Mouse (Mus musculus) forebrain, embryonic 13.5 days (tissue): ENCODE data around the gene Hmga2. TPM values are rescaled to one million over a fixed set of nuclear protein-coding genes. Genes with fewer than 3 reads are reported as not detected.
"Not testable (repeated sequence)": the region's sequence is repeated elsewhere in the genome, so short reads cannot be mapped to it uniquely, and the experiment has no call there.

Experiments used
- ATAC-seq: fragments of 200-750 bp; cut with Nextera tagmentation; 2 replicates; pipeline ENCODE4 v1.8.0; 2017
- H3K27ac ChIP-seq: fragments of 300-500 bp; sonication (generic); 2 replicates; pipeline ENCODE4 v1.5.1; 2015; ENCODE audit warnings: inconsistent platforms, mild to moderate bottlenecking, moderate library complexity
- H3K27me3 ChIP-seq: fragments of 300-500 bp; sonication (generic); 2 replicates; pipeline ENCODE4 v1.6.1; 2015; ENCODE audit warnings: mild to moderate bottlenecking, inconsistent platforms
- H3K36me3 ChIP-seq: fragments of 300-500 bp; sonication (generic); 2 replicates; pipeline ENCODE4 v1.6.1; 2015; ENCODE audit warnings: mild to moderate bottlenecking, inconsistent platforms; ENCODE audit not compliant: poor library complexity, severe bottlenecking
- H3K4me1 ChIP-seq: fragments of 300-500 bp; sonication (generic); 2 replicates; pipeline ENCODE4 v1.6.1; 2015; ENCODE audit warnings: inconsistent platforms
- H3K4me2 ChIP-seq: fragments of 300-500 bp; sonication (generic); 2 replicates; pipeline ENCODE4 v1.6.1; 2015; ENCODE audit warnings: inconsistent platforms, mild to moderate bottlenecking, moderate library complexity
- H3K4me3 ChIP-seq: fragments of 300-500 bp; sonication (generic); 2 replicates; pipeline ENCODE4 v1.5.1; 2015; ENCODE audit warnings: mild to moderate bottlenecking, inconsistent platforms
- H3K9ac ChIP-seq: fragments of 300-500 bp; sonication (generic); 2 replicates; pipeline ENCODE4 v1.6.1; 2015; ENCODE audit warnings: mild to moderate bottlenecking, inconsistent platforms
- H3K9me3 ChIP-seq: fragments of 300-500 bp; sonication (generic); replicated peaks from 2 replicates; pipeline ENCODE4 v1.6.1; 2016; ENCODE audit warnings: inconsistent platforms
- whole genome bisulfite sequencing: fragments of 180-500 bp; shearing (Covaris S2); methylation state at CpG from one replicate; pipeline ENCODE4 v1.1.7; 2015; 5-methylcytosine and 5-hydroxymethylcytosine counted together
- polyA plus RNA-seq: library from polyadenylated mRNA; unstranded; fragments of >200 nt; fragmentation: Nextera tagmentation; extraction: Ambion mirVana; gene quantifications from 2 replicates; pipeline ENCODE4 v1.2.1, GENCODE M21; 2015

Gene Hmga2
- polyA plus RNA-seq, 1 experiment from 2014 or later = 12.1 TPM

DNA sequence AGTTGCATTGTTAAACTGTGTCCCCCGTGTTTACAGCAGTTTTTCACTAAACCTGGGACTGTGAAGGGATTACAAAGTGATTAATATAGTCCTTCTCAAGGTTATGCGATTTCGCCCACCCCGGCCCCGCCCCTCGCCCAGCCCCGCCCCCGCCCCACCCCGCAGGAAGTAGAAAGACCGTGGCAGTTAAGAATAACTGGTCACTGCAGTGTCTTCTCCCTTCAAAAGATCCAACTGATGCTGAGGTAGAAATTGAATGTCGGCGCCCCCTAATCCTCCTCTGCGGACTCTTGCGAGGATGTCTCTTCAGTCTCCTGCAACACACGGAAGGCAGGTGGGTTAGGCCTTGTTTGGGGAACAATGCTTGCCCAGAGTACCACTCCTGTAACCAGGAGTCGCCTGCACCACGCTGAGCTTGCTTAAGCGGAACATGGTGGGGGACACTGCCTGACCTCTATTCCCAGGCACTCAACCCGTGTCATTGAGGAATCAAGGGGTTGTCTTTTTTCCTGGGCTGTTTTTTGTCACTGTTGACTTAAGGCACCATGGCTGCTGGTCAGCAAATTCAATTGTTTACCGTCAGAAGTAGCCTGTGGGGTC is 112.2 kb downstream of the Hmga2 start:
- Histone ChIP-seq H3K4me3 (no peak overlapping the region), H3K4me1 (peaks cover 19% of the 10 kb centered on the region), H3K9ac (no peak overlapping the region), H3K4me2 (no peak overlapping the region), H3K36me3 (no peaks in the 10 kb centered on the region), H3K9me3 (no peaks in the 10 kb centered on the region), H3K27me3 (no peaks in the 10 kb centered on the region), H3K27ac (no peak overlapping the region)
- WGBS = 63% methylated on average over 20 of the region's 20 CpGs
- no peak for ATAC-seq

DNA sequence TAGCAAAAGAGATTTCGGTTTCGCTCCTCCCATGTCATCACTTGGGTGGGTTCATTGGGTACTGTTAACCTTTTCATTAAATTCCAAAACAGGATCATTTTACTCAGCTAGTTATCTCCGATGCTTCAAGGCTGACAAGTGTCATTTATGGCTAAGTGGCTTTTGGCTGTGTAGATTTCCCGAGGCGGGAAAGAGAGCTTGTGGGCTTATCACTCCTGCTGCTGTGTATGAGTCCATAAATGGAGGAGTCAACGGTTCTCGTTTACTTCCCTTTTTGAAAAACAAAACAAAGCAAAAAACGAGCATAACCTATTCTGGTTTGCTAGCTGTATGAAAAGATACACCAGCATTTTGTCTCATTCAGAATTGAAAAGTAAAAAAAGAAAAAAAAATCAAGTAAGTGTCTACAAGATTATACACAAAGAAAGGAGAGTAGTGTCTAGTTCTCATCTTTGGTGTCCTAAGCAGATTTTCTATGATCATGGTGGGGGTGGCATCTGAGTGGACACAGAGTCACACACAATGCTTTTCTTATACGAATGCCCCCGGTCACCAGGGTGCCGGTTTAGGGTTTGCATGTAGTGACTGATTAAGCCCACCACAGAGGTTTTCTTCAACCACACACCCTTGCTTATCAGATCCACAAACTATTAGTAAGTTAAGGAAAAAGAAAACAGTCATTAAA is 112.8 kb downstream of the Hmga2 start:
- WGBS = 79% methylated on average over 11 of the region's 11 CpGs
- not testable (repeated sequence) for H3K4me2 ChIP-seq, H3K27me3 ChIP-seq, H3K36me3 ChIP-seq, H3K9ac ChIP-seq, H3K9me3 ChIP-seq, ATAC-seq, H3K27ac ChIP-seq, H3K4me3 ChIP-seq
- peaks cover 19% of the 10 kb centered on the region for H3K4me1 ChIP-seq

DNA sequence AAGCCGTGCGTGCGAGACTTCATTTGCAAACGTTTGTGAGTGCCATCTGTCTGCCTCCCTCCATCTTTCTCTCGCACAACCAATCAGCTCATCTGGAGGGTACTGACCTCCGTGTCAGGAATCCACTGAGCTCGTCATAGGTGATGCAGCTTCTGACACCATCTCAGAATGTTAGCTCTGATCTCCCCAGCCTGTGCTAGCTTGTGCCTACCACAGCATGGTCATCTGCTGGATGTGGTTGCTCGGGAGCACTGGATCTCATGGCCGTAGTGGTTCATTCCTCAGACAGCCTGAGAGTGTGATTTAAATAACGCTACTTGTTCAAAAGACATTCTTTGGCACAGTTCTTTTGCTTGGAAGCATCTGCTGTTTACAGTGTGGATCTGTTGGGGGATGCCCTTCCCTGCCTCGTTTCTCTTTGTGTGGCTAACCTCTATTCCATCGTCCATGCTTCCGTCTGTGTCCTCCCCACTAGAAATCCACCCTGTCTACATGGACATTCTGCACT is 121.7 kb downstream of the Hmga2 start:
- Histone ChIP-seq H3K4me3 (no peak overlapping the region), H3K9me3 (no peaks in the 10 kb centered on the region), H3K27me3 (no peaks in the 10 kb centered on the region), H3K27ac (no peak overlapping the region), H3K36me3 (no peaks in the 10 kb centered on the region), H3K9ac (no peak overlapping the region), H3K4me2 (no peak overlapping the region), H3K4me1 (peaks cover 6% of the 10 kb centered on the region; the same call in 1 of the 2 replicates)
- ATAC-seq = 0 out of 2 replicates have a peak, but pooled peaks have one; percentile 33
- WGBS = 71% methylated on average over 13 of the region's 13 CpGs

GRCm38 (mm10) chr10:120345325-120345724 is 130.9 kb downstream of the Hmga2 start:
- Histone ChIP-seq H3K9ac (no peak overlapping the region), H3K4me1 (peaks cover 19% of the 10 kb centered on the region), H3K27me3 (peaks cover 12% of the 10 kb centered on the region), H3K36me3 (no peaks in the 10 kb centered on the region), H3K4me2 (no peak overlapping the region; the same call in 1 of the 2 replicates), H3K9me3 (no peaks in the 10 kb centered on the region), H3K4me3 (no peak overlapping the region), H3K27ac (0 out of 2 replicates have a peak overlapping the region, but pooled peaks have one; percentile 10)
- peak; percentile 43; the same call in 1 of the 2 replicates for ATAC-seq
- WGBS = 30% methylated on average over 6 of the region's 6 CpGs

GRCm38 (mm10) chr10:120344558-120345318 is 131.5 kb downstream of the Hmga2 start:
- no peaks in the 10 kb centered on the region for H3K36me3 ChIP-seq
- 10% methylated on average over 16 of the region's 16 CpGs for WGBS
- no peak overlapping the region for H3K4me3 ChIP-seq
- peak overlapping the region; percentile 10; the same call in 1 of the 2 replicates for H3K27ac ChIP-seq
- peak; percentile 86; the same call in 1 of the 2 replicates for ATAC-seq
- H3K9ac ChIP-seq = no peak overlapping the region
- peak overlapping the region; percentile 29; the same call in 1 of the 2 replicates for H3K4me2 ChIP-seq
- H3K27me3 ChIP-seq = peaks cover 12% of the 10 kb centered on the region
- peaks cover 21% of the 10 kb centered on the region for H3K4me1 ChIP-seq
- no peaks in the 10 kb centered on the region for H3K9me3 ChIP-seq

GRCm38 (mm10) chr10:120339906-120340305 is 136.4 kb downstream of the Hmga2 start:
- H3K4me1 ChIP-seq = peaks cover 20% of the 10 kb centered on the region
- H3K27me3 ChIP-seq, ATAC-seq, H3K9ac ChIP-seq, H3K9me3 ChIP-seq, H3K36me3 ChIP-seq, H3K4me2 ChIP-seq, H3K4me3 ChIP-seq, H3K27ac ChIP-seq: not testable (repeated sequence)
- 64% methylated on average over 2 of the region's 2 CpGs for WGBS

DNA sequence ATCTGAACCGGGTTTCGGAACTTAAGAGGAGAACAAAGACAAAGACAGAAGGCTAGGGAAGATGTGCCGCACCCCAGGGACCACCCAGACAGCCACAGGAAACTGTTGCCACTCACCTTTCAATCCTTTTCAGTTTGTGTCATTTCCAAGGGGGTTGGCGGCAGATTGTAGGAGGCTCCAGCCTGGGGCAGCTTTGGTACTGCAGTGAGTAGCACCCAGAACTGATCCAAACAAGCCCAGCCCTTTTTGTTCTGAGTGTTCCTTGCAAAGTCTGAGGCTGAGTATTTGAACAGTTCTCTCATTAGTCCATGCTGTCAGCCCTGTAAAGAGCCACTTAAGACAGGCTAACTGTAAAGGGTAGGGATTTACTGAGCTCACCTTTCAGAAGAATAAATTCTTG is 136.9 kb downstream of the Hmga2 start:
- ATAC-seq = no peak

DNA sequence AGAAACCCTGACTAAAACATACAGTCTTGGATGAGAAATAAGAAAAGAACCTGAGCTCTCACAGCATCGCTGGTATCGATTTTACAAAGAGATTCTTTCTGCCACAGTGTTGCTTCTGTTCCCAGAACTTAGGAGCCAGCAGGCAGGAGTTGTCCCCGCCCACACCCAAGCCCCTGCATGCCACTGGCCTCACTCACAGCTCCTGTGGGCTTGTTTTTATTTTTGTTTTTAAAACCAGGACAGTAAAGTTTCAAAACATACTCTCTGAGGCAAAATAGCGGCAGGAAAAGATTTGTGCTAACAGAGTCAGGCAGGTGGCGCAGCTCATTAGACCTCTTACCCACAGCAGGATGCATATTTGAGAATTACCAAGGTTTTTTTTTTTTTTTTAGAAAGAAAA is 137.4 kb downstream of the Hmga2 start:
- Histone ChIP-seq H3K27ac (no peak overlapping the region), H3K27me3 (no peaks in the 10 kb centered on the region; the same call in 1 of the 2 replicates), H3K4me2 (no peak overlapping the region), H3K4me1 (peaks cover 10% of the 10 kb centered on the region; the same call in 1 of the 2 replicates), H3K4me3 (no peak overlapping the region), H3K36me3 (no peaks in the 10 kb centered on the region), H3K9me3 (no peaks in the 10 kb centered on the region), H3K9ac (no peak overlapping the region)
- 39% methylated on average over 5 of the region's 5 CpGs for WGBS
- ATAC-seq = no peak

More for the DNA sequence above, 136.9 kb downstream of the Hmga2 start:
- peaks cover 14% of the 10 kb centered on the region for H3K4me1 ChIP-seq
- H3K4me3 ChIP-seq = no peak overlapping the region
- no peak overlapping the region for H3K4me2 ChIP-seq
- 42% methylated on average over 4 of the region's 4 CpGs for WGBS
- no peaks in the 10 kb centered on the region for H3K9me3 ChIP-seq
- no peaks in the 10 kb centered on the region; the same call in 1 of the 2 replicates for H3K27me3 ChIP-seq
- no peaks in the 10 kb centered on the region for H3K36me3 ChIP-seq
- no peak overlapping the region for H3K27ac ChIP-seq
- no peak overlapping the region for H3K9ac ChIP-seq

DNA sequence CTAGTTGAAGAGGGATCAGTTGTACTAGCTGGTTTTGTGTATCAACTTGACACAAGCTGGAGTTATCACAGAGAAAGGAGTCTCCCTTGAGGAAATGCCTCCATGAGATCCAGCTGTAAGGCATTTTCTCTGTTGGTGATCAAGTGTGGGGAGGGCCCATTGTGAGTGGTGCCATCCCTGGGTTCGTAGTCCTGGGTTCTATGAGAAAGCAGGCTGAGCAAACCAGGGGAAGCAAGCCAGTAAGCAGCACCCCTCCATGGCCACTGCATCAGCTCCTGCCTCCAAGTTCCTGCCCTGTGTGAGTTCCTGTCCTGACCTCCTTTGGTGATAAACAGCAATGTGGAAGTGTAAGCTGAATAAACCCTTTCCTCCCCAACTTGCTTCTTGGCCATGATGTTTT is 137.8 kb downstream of the Hmga2 start:
- H3K4me1 ChIP-seq, H3K4me2 ChIP-seq, H3K4me3 ChIP-seq, H3K9me3 ChIP-seq, H3K27me3 ChIP-seq, H3K27ac ChIP-seq, H3K36me3 ChIP-seq, H3K9ac ChIP-seq, ATAC-seq: not testable (repeated sequence)
- WGBS = 100% methylated on average over 1 of the region's 1 CpGs

DNA sequence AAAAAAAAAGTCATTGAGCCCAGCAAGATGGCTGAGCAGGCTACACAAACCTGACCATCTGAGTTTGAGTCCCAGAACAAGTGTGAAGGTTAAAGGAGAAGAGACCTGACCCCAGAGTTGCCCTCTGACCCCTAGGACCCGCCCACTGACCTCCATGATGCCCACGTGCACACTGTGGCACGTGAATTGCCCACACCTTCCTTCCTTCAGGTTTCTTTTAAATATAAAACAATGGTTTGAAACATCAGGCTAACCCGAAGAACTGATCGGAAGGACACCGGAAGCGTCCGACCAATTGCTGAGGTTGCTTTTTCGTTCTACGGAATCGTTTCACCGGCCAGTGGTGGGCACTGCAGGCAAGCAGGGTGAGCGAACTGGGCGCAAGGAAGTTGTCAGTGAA is 148.3 kb downstream of the Hmga2 start:
- Histone ChIP-seq H3K4me1 (no peaks in the 10 kb centered on the region), H3K4me2 (no peak overlapping the region), H3K27me3 (no peaks in the 10 kb centered on the region), H3K27ac (no peak overlapping the region), H3K4me3 (no peak overlapping the region), H3K9me3 (no peaks in the 10 kb centered on the region), H3K9ac (no peak overlapping the region), H3K36me3 (no peaks in the 10 kb centered on the region)
- ATAC-seq = no peak
- WGBS = 94% methylated on average over 14 of the region's 14 CpGs

DNA sequence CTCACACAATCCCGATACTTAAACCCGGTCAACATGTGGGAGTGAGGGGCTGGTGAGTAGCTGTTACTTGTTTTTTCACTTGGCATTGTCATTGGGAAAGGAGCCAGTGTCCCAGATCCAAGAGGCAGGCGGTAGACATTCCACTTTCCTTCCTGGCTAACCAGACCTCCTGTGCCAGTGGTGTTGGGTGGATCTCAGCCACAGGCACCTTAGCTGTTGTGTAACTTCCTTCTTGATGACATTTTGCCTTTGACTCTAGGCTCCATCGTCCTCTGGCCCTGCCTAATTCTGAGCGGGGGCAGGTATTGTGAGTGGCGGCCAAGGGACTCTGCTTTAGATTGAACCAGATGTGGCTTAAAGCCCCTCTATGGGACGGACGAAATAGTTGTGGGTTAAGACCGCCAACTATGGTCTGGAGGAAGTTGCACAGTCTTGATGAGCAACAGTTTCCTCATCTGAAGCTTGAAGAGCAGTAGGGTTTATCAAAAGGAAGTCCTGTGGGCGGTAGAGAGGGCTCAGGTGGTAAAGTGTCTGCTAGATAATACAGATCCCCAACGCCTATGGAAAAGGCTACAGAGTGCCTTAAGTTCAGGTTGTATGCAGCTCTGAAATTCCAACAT is 152.6 kb downstream of the Hmga2 start:
- ATAC-seq = no peak
- H3K36me3 ChIP-seq = no peaks in the 10 kb centered on the region
- H3K4me1 ChIP-seq = no peaks in the 10 kb centered on the region
- no peaks in the 10 kb centered on the region for H3K9me3 ChIP-seq
- H3K4me3 ChIP-seq = no peak overlapping the region
- H3K4me2 ChIP-seq = no peak overlapping the region
- H3K27ac ChIP-seq = no peak overlapping the region
- no peak overlapping the region for H3K9ac ChIP-seq
- 90% methylated on average over 11 of the region's 11 CpGs for WGBS
- H3K27me3 ChIP-seq = no peaks in the 10 kb centered on the region
